Mouse (Mus musculus) kidney, adult 2 months (tissue): ENCODE measurements around the gene Epb42.

Experiments used
- CTCF ChIP-seq: fragments of 200-500 bp; conservative IDR thresholded peaks from 2 replicates; pipeline ENCODE4 v1.5.1; 2011; ENCODE audit warnings: low read depth, mild to moderate bottlenecking, control low read depth, low read length, moderate library complexity, mixed read lengths; ENCODE audit not compliant: insufficient read depth, insufficient read length
- POLR2A ChIP-seq: fragments of 200-500 bp; IDR thresholded peaks from one replicate; pipeline ENCODE4 v1.6.1; 2011; ENCODE audit warnings: low read depth, low read length, control low read depth

GRCm38 (mm10) chr2:121039382-121039781 lies 2.5 kb upstream of the Epb42 start:
- TF ChIP-seq POLR2A (no peak), CTCF (no peak)
